Mouse (Mus musculus): ENCODE measurements around the gene Map2. TPM values are rescaled to one million over a fixed set of nuclear protein-coding genes. Genes with fewer than 3 reads are reported as not detected.

Gene Map2
- 2.2 and 3.1 TPM in 2 replicates for polyA plus RNA-seq (2015; fragmentation: Nextera tagmentation; extraction: Ambion mirVana)

DNA sequence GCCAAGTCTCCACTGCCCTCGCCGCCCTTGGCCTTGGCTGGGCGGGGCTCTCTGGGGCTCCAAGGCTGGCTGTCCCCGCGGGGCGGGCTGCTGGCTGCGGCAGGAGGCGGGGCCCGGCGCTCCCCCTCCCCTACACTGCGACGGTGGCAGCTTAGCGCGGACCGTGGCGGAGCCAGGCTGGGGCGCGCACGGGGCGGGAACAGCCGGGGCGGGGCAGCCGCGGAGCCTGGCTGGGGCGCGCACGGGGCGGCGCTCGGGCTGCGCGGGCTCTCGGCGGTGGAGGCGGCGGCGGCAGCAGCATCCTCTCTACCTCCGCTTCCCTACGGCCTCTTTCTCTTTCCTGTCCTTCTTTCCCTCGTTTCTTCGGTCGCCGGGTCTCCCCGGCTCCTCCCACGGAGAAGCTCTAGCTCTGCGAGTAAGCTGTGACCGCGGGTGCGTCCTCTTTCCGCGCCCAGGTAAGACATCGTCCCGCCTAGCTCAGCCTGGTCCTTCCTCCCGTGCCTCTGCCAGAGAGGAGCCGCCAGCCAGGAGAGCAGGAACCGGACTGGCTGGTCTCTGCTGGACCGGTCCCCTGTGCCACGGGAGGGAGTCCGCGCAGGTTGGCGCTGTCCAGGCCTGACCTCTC lies at the start of gene Map2:
Map2 (plus strand) TSS at position 233 of the 625 bp plus-strand sequence.
- under 1% methylated on average over 34 of the region's 61 CpGs for WGBS
- Histone ChIP-seq H3K27ac (ENCODE audit: low read depth, low read length) (no peak within 1 kb of the TSS), H3K9me3 (ENCODE audit: control insufficient read depth) (no peaks in the 10 kb centered on the region), H3K4me1 (replicated peaks; ENCODE audit: control insufficient read depth, insufficient read depth, low read length) (no peaks in the 10 kb centered on the region; the same call in 1 of the 2 replicates), H3K27me3 (replicated peaks; ENCODE audit: control insufficient read depth, insufficient read depth, low read length) (no peaks in the 10 kb centered on the region), H3K36me3 (ENCODE audit: control insufficient read depth, insufficient read depth) (no peaks in the 10 kb centered on the region), H3K4me3 (ENCODE audit: low read depth, low read length) (peak within 1 kb of the TSS; percentile 53), H3K9ac (ENCODE audit: low read depth, low read length) (0 out of 2 replicates have a peak within 1 kb of the TSS, but pooled peaks have one; percentile 0), H3K4me2 (replicated peaks; ENCODE audit: low read depth) (peak within 1 kb of the TSS; percentile 82)
- no peak for TF ChIP-seq CTCF (IDR thresholded peaks at IDR 0.05; ENCODE audit: low read depth)
- ATAC-seq: peak; percentile 97

DNA sequence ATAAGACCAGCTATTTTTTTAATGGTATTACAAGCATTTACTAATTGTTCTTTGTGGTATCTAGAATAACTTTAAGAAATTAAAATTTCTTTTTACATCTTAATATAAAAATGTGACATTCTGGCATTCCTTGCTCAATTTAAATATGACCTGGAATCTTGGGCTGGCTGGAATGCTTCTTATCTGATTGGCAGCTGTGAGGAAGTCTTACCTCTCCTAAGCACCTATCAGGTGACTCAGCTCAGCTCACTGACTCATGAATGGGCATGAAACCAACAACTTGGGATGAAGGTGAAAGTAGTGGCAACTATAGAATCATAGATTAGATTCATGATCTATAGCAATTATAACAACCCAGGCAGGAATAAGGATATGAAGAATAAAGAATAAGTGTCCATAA lies 42.1 kb upstream of the Map2 start:
- no peak for TF ChIP-seq CTCF (IDR thresholded peaks at IDR 0.05; ENCODE audit: low read depth)

DNA sequence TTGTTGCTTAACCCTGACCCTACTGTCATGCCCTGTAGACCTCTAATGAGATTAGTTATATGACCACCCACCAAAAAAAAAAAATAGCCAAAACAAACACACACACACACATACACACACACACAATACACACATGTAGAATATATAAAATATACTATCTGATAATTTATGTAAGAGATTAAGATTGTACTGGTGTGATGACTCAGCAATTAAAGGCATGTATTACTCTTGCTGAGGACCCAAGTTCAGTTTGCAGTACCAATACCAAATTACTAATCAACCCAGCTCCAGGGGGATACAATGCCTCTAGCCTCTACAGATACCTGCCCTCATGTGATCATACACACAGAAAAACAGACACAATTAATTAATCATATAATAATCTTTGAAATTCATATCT lies 39.7 kb upstream of the Map2 start:
- Histone ChIP-seq H3K4me3 (ENCODE audit: low read depth, low read length) (no peak overlapping the region), H3K36me3 (ENCODE audit: control insufficient read depth, insufficient read depth) (no peaks in the 10 kb centered on the region), H3K9ac (ENCODE audit: low read depth, low read length) (no peak overlapping the region), H3K4me1 (replicated peaks; ENCODE audit: control insufficient read depth, insufficient read depth, low read length) (no peaks in the 10 kb centered on the region), H3K27ac (ENCODE audit: low read depth, low read length) (no peak overlapping the region), H3K27me3 (replicated peaks; ENCODE audit: control insufficient read depth, insufficient read depth, low read length) (no peaks in the 10 kb centered on the region), H3K9me3 (ENCODE audit: control insufficient read depth) (no peaks in the 10 kb centered on the region), H3K4me2 (replicated peaks; ENCODE audit: low read depth) (no peak overlapping the region)
- no peak for ATAC-seq
- no peak for TF ChIP-seq CTCF (IDR thresholded peaks at IDR 0.05; ENCODE audit: low read depth)

More for the DNA sequence above, 42.1 kb upstream of the Map2 start:
- Histone ChIP-seq H3K4me1 (replicated peaks; ENCODE audit: control insufficient read depth, insufficient read depth, low read length) (no peaks in the 10 kb centered on the region), H3K4me2 (replicated peaks; ENCODE audit: low read depth) (no peak overlapping the region), H3K9me3 (ENCODE audit: control insufficient read depth) (no peaks in the 10 kb centered on the region), H3K27me3 (replicated peaks; ENCODE audit: control insufficient read depth, insufficient read depth, low read length) (no peaks in the 10 kb centered on the region), H3K27ac (ENCODE audit: low read depth, low read length) (no peak overlapping the region), H3K36me3 (ENCODE audit: control insufficient read depth, insufficient read depth) (no peaks in the 10 kb centered on the region), H3K4me3 (ENCODE audit: low read depth, low read length) (no peak overlapping the region), H3K9ac (ENCODE audit: low read depth, low read length) (no peak overlapping the region)
- no peak for ATAC-seq

DNA sequence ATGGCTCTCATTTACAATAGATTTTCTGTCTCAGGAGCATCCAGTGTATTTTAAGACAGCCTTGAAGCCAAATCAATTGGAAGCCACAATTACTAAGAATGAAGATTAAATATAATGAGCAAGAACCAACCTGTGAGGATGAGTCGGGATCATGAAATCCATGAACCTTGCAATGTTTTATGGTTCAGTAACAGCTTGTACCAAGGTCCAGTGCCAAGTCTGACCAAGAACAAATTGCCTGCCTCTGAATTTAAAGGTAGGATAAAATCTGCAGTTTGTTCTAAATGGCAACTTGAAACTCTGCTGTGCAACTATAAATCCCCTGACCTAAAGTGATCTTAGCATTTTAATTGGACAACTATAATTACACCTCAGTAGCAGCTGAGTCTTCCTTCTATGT lies 34.4 kb upstream of the Map2 start:
- Histone ChIP-seq H3K9me3 (ENCODE audit: control insufficient read depth) (no peaks in the 10 kb centered on the region), H3K9ac (ENCODE audit: low read depth, low read length) (no peak overlapping the region), H3K4me3 (ENCODE audit: low read depth, low read length) (no peak overlapping the region), H3K4me2 (replicated peaks; ENCODE audit: low read depth) (no peak overlapping the region), H3K27me3 (replicated peaks; ENCODE audit: control insufficient read depth, insufficient read depth, low read length) (no peaks in the 10 kb centered on the region), H3K4me1 (replicated peaks; ENCODE audit: control insufficient read depth, insufficient read depth, low read length) (no peaks in the 10 kb centered on the region), H3K36me3 (ENCODE audit: control insufficient read depth, insufficient read depth) (no peaks in the 10 kb centered on the region), H3K27ac (ENCODE audit: low read depth, low read length) (no peak overlapping the region)
- 71% methylated on average over 1 of the region's 1 CpGs for WGBS
- ATAC-seq: no peak
- no peak for TF ChIP-seq CTCF (IDR thresholded peaks at IDR 0.05; ENCODE audit: low read depth)

DNA sequence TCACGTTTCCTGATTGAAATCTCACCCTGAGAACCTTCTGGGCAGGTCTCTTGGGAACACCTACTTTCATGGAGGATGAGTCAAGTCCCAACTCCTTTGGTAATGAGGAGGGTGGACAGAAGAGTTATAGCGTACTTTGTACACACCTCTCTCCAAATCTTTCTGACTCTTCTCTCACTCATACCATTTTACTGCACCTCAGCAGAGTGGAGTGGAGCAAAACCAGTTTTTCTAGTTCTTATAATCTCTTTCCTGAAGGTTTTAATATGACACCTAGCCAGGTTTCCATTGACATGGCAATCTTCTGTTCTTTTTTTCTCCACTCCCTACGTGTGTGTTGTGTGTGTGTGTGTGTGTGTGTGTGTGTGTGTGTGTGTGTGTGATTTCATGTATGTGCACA lies 29.9 kb upstream of the Map2 start:
- no peaks in the 10 kb centered on the region for H3K36me3 ChIP-seq (ENCODE audit: control insufficient read depth, insufficient read depth)
- H3K4me3 ChIP-seq (ENCODE audit: low read depth, low read length): no peak overlapping the region
- H3K27ac ChIP-seq (ENCODE audit: low read depth, low read length): no peak overlapping the region
- no peaks in the 10 kb centered on the region for H3K27me3 ChIP-seq (replicated peaks; ENCODE audit: control insufficient read depth, insufficient read depth, low read length)
- no peak overlapping the region for H3K4me2 ChIP-seq (replicated peaks; ENCODE audit: low read depth)
- no peaks in the 10 kb centered on the region for H3K4me1 ChIP-seq (replicated peaks; ENCODE audit: control insufficient read depth, insufficient read depth, low read length)
- no peaks in the 10 kb centered on the region for H3K9me3 ChIP-seq (ENCODE audit: control insufficient read depth)
- H3K9ac ChIP-seq (ENCODE audit: low read depth, low read length): no peak overlapping the region
- TF ChIP-seq CTCF (IDR thresholded peaks at IDR 0.05; ENCODE audit: low read depth): no peak
- no peak for ATAC-seq
- WGBS: 41% methylated on average over 3 of the region's 3 CpGs

DNA sequence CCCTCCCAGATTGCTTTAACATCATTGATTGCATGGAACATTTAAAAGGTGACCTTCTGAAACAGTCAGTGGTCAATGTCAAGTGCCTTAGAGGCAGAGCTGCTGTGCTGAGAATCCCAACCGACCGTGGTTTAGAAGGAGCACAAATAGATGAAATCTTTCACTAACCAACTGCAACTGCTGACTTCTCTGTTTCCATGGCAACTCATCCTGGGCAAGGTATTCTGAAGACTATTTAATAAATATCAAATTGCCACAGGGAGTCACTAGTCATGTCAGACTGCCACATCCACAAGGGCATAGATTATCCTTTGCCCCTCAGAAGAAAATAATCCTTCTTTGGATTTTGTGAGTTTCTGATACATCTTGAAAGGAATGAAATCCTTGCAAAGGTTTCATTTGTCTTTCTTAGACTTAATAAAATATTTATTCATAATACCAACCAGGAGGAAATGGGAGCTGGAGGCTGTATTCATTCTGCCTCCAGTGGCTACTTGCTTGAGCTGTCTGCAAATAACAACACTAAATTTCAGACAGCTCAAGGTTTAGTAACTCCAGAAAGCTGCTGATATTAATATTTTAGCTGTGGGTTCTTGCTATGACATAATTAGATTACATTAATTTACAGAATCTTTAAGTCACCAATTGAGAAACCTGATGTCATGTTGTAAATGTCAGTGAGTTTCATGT lies 26.1 kb upstream of the Map2 start:
- Histone ChIP-seq H3K4me3 (ENCODE audit: low read depth, low read length) (no peak overlapping the region), H3K27me3 (replicated peaks; ENCODE audit: control insufficient read depth, insufficient read depth, low read length) (no peaks in the 10 kb centered on the region), H3K36me3 (ENCODE audit: control insufficient read depth, insufficient read depth) (no peaks in the 10 kb centered on the region), H3K9me3 (ENCODE audit: control insufficient read depth) (no peaks in the 10 kb centered on the region), H3K9ac (ENCODE audit: low read depth, low read length) (no peak overlapping the region), H3K4me2 (replicated peaks; ENCODE audit: low read depth) (no peak overlapping the region), H3K27ac (ENCODE audit: low read depth, low read length) (no peak overlapping the region), H3K4me1 (replicated peaks; ENCODE audit: control insufficient read depth, insufficient read depth, low read length) (no peaks in the 10 kb centered on the region)
- 51% methylated on average over 2 of the region's 2 CpGs for WGBS
- no peak for ATAC-seq
- TF ChIP-seq CTCF (IDR thresholded peaks at IDR 0.05; ENCODE audit: low read depth): no peak
